Mouse (Mus musculus): ENCODE results near the gene Nek5. TPM values are rescaled to one million over a fixed set of nuclear protein-coding genes. Genes with fewer than 3 reads are reported as not detected.

Nek5 gene
- polyA plus RNA-seq, 1 experiment = not detected

- TF ChIP-seq CTCF (IDR thresholded peaks at IDR 0.05; ENCODE audit: low read depth, low read length) = no peak
- no peak for TF ChIP-seq POLR2A (IDR thresholded peaks at IDR 0.05; ENCODE audit: borderline replicate concordance, low read depth, low read length)
- no peak overlapping the region for H3K4me3 ChIP-seq (ENCODE audit: insufficient read depth, low read length)
- H3K27ac ChIP-seq (ENCODE audit: insufficient read depth, low read depth, low read length) = no peak overlapping the region
- no peaks in the 10 kb centered on the region for H3K4me1 ChIP-seq (ENCODE audit: control insufficient read depth, insufficient read depth, low read length)
Observed at GRCm38 (mm10) chr8:22091568-22091967, 33.3 kb downstream of the Nek5 start.

- no peak overlapping the region for H3K4me3 ChIP-seq (ENCODE audit: insufficient read depth, low read length)
- TF ChIP-seq POLR2A (IDR thresholded peaks at IDR 0.05; ENCODE audit: borderline replicate concordance, low read depth, low read length) = no peak
- TF ChIP-seq CTCF (IDR thresholded peaks at IDR 0.05; ENCODE audit: low read depth, low read length) = no peak
- no peaks in the 10 kb centered on the region for H3K4me1 ChIP-seq (ENCODE audit: control insufficient read depth, insufficient read depth, low read length)
- no peak overlapping the region for H3K27ac ChIP-seq (ENCODE audit: insufficient read depth, low read depth, low read length)
Observed at GRCm38 (mm10) chr8:22089226-22089625, 35.6 kb downstream of the Nek5 start.

GRCm38 (mm10) chr8:22079313-22080007, 45.4 kb downstream of the Nek5 start:
- TF ChIP-seq CTCF (IDR thresholded peaks at IDR 0.05; ENCODE audit: low read depth, low read length) = no peak
- TF ChIP-seq POLR2A (IDR thresholded peaks at IDR 0.05; ENCODE audit: borderline replicate concordance, low read depth, low read length) = no peak
- Histone ChIP-seq H3K27ac (ENCODE audit: insufficient read depth, low read depth, low read length) (no peak overlapping the region), H3K4me3 (ENCODE audit: insufficient read depth, low read length) (peak overlapping the region; percentile 23; the same call in 1 of the 2 replicates), H3K4me1 (ENCODE audit: control insufficient read depth, insufficient read depth, low read length) (peaks cover 7% of the 10 kb centered on the region)

GRCm38 (mm10) chr8:22061126-22061525, 63.7 kb downstream of the Nek5 start:
- Histone ChIP-seq H3K27ac (ENCODE audit: insufficient read depth, low read depth, low read length) (no peak overlapping the region), H3K4me3 (ENCODE audit: insufficient read depth, low read length) (peak overlapping the region; percentile 76), H3K4me1 (ENCODE audit: control insufficient read depth, insufficient read depth, low read length) (no peaks in the 10 kb centered on the region)
- no peak for TF ChIP-seq CTCF (IDR thresholded peaks at IDR 0.05; ENCODE audit: low read depth, low read length)
- no peak for TF ChIP-seq POLR2A (IDR thresholded peaks at IDR 0.05; ENCODE audit: borderline replicate concordance, low read depth, low read length)

- TF ChIP-seq POLR2A (IDR thresholded peaks at IDR 0.05; ENCODE audit: borderline replicate concordance, low read depth, low read length) = no peak
- TF ChIP-seq CTCF (IDR thresholded peaks at IDR 0.05; ENCODE audit: low read depth, low read length) = no peak
- Histone ChIP-seq H3K4me1 (ENCODE audit: control insufficient read depth, insufficient read depth, low read length) (no peaks in the 10 kb centered on the region), H3K27ac (ENCODE audit: insufficient read depth, low read depth, low read length) (no peak within 1 kb of the TSS), H3K4me3 (ENCODE audit: insufficient read depth, low read length) (peak within 1 kb of the TSS; percentile 76)
Observed at GRCm38 (mm10) chr8:22060446-22060889, 64.4 kb downstream of the Nek5 start, which contains the start of gene Alg11. Alg11 (plus strand) TSS chr8:22060721.

GRCm38 (mm10) chr8:22059821-22060445, 64.9 kb downstream of the Nek5 start, which contains the start of gene Atp7b:
Atp7b (minus strand) TSS chr8:22060305.
- Histone ChIP-seq H3K4me1 (ENCODE audit: control insufficient read depth, insufficient read depth, low read length) (no peaks in the 10 kb centered on the region), H3K4me3 (ENCODE audit: insufficient read depth, low read length) (peak within 1 kb of the TSS; percentile 76), H3K27ac (ENCODE audit: insufficient read depth, low read depth, low read length) (no peak within 1 kb of the TSS)
- TF ChIP-seq POLR2A (IDR thresholded peaks at IDR 0.05; ENCODE audit: borderline replicate concordance, low read depth, low read length) (no peak), CTCF (IDR thresholded peaks at IDR 0.05; ENCODE audit: low read depth, low read length) (no peak)

GRCm38 (mm10) chr8:22059153-22059738, 65.6 kb downstream of the Nek5 start:
- Histone ChIP-seq H3K4me1 (ENCODE audit: control insufficient read depth, insufficient read depth, low read length) (no peaks in the 10 kb centered on the region), H3K27ac (ENCODE audit: insufficient read depth, low read depth, low read length) (no peak overlapping the region), H3K4me3 (ENCODE audit: insufficient read depth, low read length) (peak overlapping the region; percentile 75)
- TF ChIP-seq CTCF (IDR thresholded peaks at IDR 0.05; ENCODE audit: low read depth, low read length) (no peak), POLR2A (IDR thresholded peaks at IDR 0.05; ENCODE audit: borderline replicate concordance, low read depth, low read length) (no peak)

GRCm38 (mm10) chr8:22058368-22058767, 66.5 kb downstream of the Nek5 start:
- H3K4me1 ChIP-seq (ENCODE audit: control insufficient read depth, insufficient read depth, low read length) = no peaks in the 10 kb centered on the region
- H3K27ac ChIP-seq (ENCODE audit: insufficient read depth, low read depth, low read length) = no peak overlapping the region
- TF ChIP-seq CTCF (IDR thresholded peaks at IDR 0.05; ENCODE audit: low read depth, low read length) (no peak), POLR2A (IDR thresholded peaks at IDR 0.05; ENCODE audit: borderline replicate concordance, low read depth, low read length) (no peak)
- no peak overlapping the region for H3K4me3 ChIP-seq (ENCODE audit: insufficient read depth, low read length)

GRCm38 (mm10) chr8:22056850-22057249, 68.0 kb downstream of the Nek5 start:
- Histone ChIP-seq H3K4me3 (ENCODE audit: insufficient read depth, low read length) (no peak overlapping the region), H3K4me1 (ENCODE audit: control insufficient read depth, insufficient read depth, low read length) (no peaks in the 10 kb centered on the region), H3K27ac (ENCODE audit: insufficient read depth, low read depth, low read length) (no peak overlapping the region)
- no peak for TF ChIP-seq POLR2A (IDR thresholded peaks at IDR 0.05; ENCODE audit: borderline replicate concordance, low read depth, low read length)
- TF ChIP-seq CTCF (IDR thresholded peaks at IDR 0.05; ENCODE audit: low read depth, low read length) = no peak

- TF ChIP-seq POLR2A (IDR thresholded peaks at IDR 0.05; ENCODE audit: borderline replicate concordance, low read depth, low read length) (no peak), CTCF (IDR thresholded peaks at IDR 0.05; ENCODE audit: low read depth, low read length) (no peak)
- H3K4me3 ChIP-seq (ENCODE audit: insufficient read depth, low read length) = no peak overlapping the region
- no peak overlapping the region for H3K27ac ChIP-seq (ENCODE audit: insufficient read depth, low read depth, low read length)
- H3K4me1 ChIP-seq (ENCODE audit: control insufficient read depth, insufficient read depth, low read length) = no peaks in the 10 kb centered on the region
Observed at GRCm38 (mm10) chr8:22055492-22055877, 69.4 kb downstream of the Nek5 start.
